Mouse (Mus musculus) MEL (cell line): ENCODE data around the gene Ctnnd2.

ENCODE experiments used
- CHD2 ChIP-seq: IDR thresholded peaks from 2 replicates; pipeline ENCODE4 v1.6.1; 2011; ENCODE audit warnings: low read length, improper control_type of control experiment
- CTCF ChIP-seq, 3 experiments: IDR thresholded peaks in 2 of 3; conservative IDR thresholded peaks in 1 of 3; 2 replicates each; pipeline ENCODE4 v1.5.1; 2011 to 2012; ENCODE audit warnings: low read length in 3 of 3, low read depth in 2 of 3, mild to moderate bottlenecking in 2 of 3, improper control_type of control experiment in 1 of 3, inconsistent platforms in 1 of 3, mixed read lengths in 1 of 3, moderate library complexity in 1 of 3; ENCODE audit not compliant: control insufficient read depth in 1 of 3, insufficient read depth in 1 of 3, poor library complexity in 1 of 3, severe bottlenecking in 1 of 3
- EP300 ChIP-seq, 2 experiments: IDR thresholded peaks; 2 replicates each; pipeline ENCODE4 v1.6.1; 2011; ENCODE audit warnings: improper control_type of control experiment in 2 of 2, low read length in 2 of 2, low read depth in 1 of 2, mild to moderate bottlenecking in 1 of 2
- GATA1 ChIP-seq: IDR thresholded peaks from 2 replicates; pipeline ENCODE4 v1.6.1; 2011; ENCODE audit warnings: low read depth, low read length, improper control_type of control experiment
- MAFK ChIP-seq: IDR thresholded peaks from 2 replicates; pipeline ENCODE4 v1.6.1; 2011; ENCODE audit warnings: low read depth, mild to moderate bottlenecking, low read length, improper control_type of control experiment, borderline replicate concordance
- MAZ ChIP-seq: IDR thresholded peaks from 2 replicates; pipeline ENCODE4 v1.6.1; 2012; ENCODE audit warnings: low read depth, mild to moderate bottlenecking, inconsistent platforms, low read length, improper control_type of control experiment
- MXI1 ChIP-seq: IDR thresholded peaks from 2 replicates; pipeline ENCODE4 v1.6.1; 2011; ENCODE audit warnings: mild to moderate bottlenecking, low read depth, low read length, improper control_type of control experiment
- NRF1 ChIP-seq: IDR thresholded peaks from 2 replicates; pipeline ENCODE4 v1.6.1; 2014; ENCODE audit warnings: low read depth, mild to moderate bottlenecking, inconsistent platforms, low read length, improper control_type of control experiment, moderate library complexity; ENCODE audit not compliant: poor library complexity, insufficient read depth, severe bottlenecking
- POLR2A ChIP-seq, 2 experiments: IDR thresholded peaks; 2 replicates each; pipeline ENCODE4 v1.6.1; 2011 to 2012; ENCODE audit warnings: low read length in 2 of 2, mild to moderate bottlenecking in 2 of 2, control low read depth in 1 of 2, improper control_type of control experiment in 1 of 2, low read depth in 1 of 2, moderate library complexity in 1 of 2; ENCODE audit not compliant: control insufficient read depth in 1 of 2, insufficient read depth in 1 of 2, poor library complexity in 1 of 2
- POLR2AphosphoS5 ChIP-seq: IDR thresholded peaks from 2 replicates; pipeline ENCODE4 v1.6.1; 2012; ENCODE audit warnings: low read depth, borderline replicate concordance, mild to moderate bottlenecking, inconsistent platforms, low read length, moderate library complexity, mixed read lengths
- SIN3A ChIP-seq: IDR thresholded peaks from 2 replicates; pipeline ENCODE4 v1.6.1; 2012; ENCODE audit warnings: low read length, improper control_type of control experiment, inconsistent platforms
- UBTF ChIP-seq: IDR thresholded peaks from 2 replicates; pipeline ENCODE4 v1.6.1; 2012; ENCODE audit warnings: low read depth, mild to moderate bottlenecking, inconsistent platforms, low read length, improper control_type of control experiment, moderate library complexity, borderline replicate concordance; ENCODE audit not compliant: insufficient read depth
- ZMIZ1 ChIP-seq: IDR thresholded peaks from 2 replicates; pipeline ENCODE4 v1.6.1; 2012; ENCODE audit warnings: low read depth, mild to moderate bottlenecking, inconsistent platforms, low read length, improper control_type of control experiment, moderate library complexity
- ZNF384 ChIP-seq: IDR thresholded peaks from 2 replicates; pipeline ENCODE4 v1.6.1; 2012; ENCODE audit warnings: low read depth, mild to moderate bottlenecking, inconsistent platforms, low read length, improper control_type of control experiment

DNA sequence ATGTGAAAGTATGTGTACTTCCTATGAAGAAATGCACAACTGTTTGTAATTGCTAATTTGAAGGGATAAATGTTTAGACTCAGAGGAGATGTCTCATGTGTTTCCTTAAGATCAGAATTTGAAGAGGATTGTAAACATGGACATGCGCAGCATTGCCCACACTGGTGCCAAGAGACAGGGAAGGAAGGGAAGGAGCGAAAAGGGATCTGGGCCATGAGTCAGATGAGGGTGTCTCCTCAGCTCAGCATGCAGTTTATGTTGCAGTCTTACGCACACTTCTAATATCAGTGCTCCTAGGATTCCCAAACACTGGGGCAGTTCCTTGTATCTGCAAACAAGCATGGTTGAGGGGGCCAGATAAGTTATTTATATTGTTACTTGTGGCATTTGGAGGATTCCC lies 623.3 kb downstream of the Ctnnd2 start:
- TF ChIP-seq ZMIZ1 (no peak), CTCF (IDR thresholded peaks at IDR 0.05 in 2 of 3, conservative IDR thresholded peaks at IDR 0.05 in 1 of 3; ENCODE audit: control insufficient read depth in 1 of 3, insufficient read depth in 1 of 3, low read depth in 2 of 3, low read length in 3 of 3, poor library complexity in 1 of 3, severe bottlenecking in 1 of 3) (no peak), ZNF384 (no peak), MAZ (no peak), GATA1 (no peak), UBTF (no peak), POLR2AphosphoS5 (no peak), CHD2 (no peak), EP300 (IDR thresholded peaks at IDR 0.05; ENCODE audit: low read depth in 1 of 2, low read length in 2 of 2) (no peak), POLR2A (IDR thresholded peaks at IDR 0.05; ENCODE audit: control insufficient read depth in 1 of 2, insufficient read depth in 1 of 2, low read depth in 1 of 2, low read length in 2 of 2, poor library complexity in 1 of 2) (no peak), MXI1 (no peak), NRF1 (no peak), SIN3A (no peak), MAFK (no peak)
